Mouse (Mus musculus) forebrain, embryonic 15.5 days (tissue): ENCODE measurements around the gene Tor3a. TPM values are rescaled to one million over a fixed set of nuclear protein-coding genes. Genes with fewer than 3 reads are reported as not detected.

Source experiments
- ATAC-seq: fragments of 200-750 bp; cut with Nextera tagmentation; replicated peaks from 2 replicates; pipeline ENCODE4 v1.8.0; 2017; ENCODE audit warnings: mild to moderate bottlenecking, moderate TSS enrichment, moderate library complexity
- H3K27ac ChIP-seq: fragments of 300-500 bp; sonication (generic); replicated peaks from 2 replicates; pipeline ENCODE4 v1.5.1; 2015; ENCODE audit warnings: mild to moderate bottlenecking, inconsistent platforms
- H3K27me3 ChIP-seq: fragments of 300-500 bp; sonication (generic); 2 replicates; pipeline ENCODE4 v1.6.1; 2015; ENCODE audit warnings: inconsistent platforms
- H3K36me3 ChIP-seq: fragments of 300-500 bp; sonication (generic); 2 replicates; pipeline ENCODE4 v1.6.1; 2015; ENCODE audit warnings: mild to moderate bottlenecking, inconsistent platforms
- H3K4me1 ChIP-seq: fragments of 300-500 bp; sonication (generic); 2 replicates; pipeline ENCODE4 v1.6.1; 2015; ENCODE audit warnings: inconsistent platforms
- H3K4me2 ChIP-seq: fragments of 300-500 bp; sonication (generic); replicated peaks from 2 replicates; pipeline ENCODE4 v1.6.1; 2015; ENCODE audit warnings: mild to moderate bottlenecking, inconsistent platforms
- H3K4me3 ChIP-seq: fragments of 300-500 bp; sonication (generic); 2 replicates; pipeline ENCODE4 v1.5.1; 2015; ENCODE audit warnings: mild to moderate bottlenecking, inconsistent platforms
- H3K9ac ChIP-seq: fragments of 300-500 bp; sonication (generic); replicated peaks from 2 replicates; pipeline ENCODE4 v1.6.1; 2015; ENCODE audit warnings: mild to moderate bottlenecking, inconsistent platforms
- H3K9me3 ChIP-seq: fragments of 300-500 bp; sonication (generic); 2 replicates; pipeline ENCODE4 v1.6.1; 2016; ENCODE audit warnings: inconsistent platforms
- WGBS: fragments of 180-500 bp; shearing (Covaris S2); methylation state at CpG from one replicate; pipeline ENCODE4 v1.1.7; 2015; ENCODE audit warnings: mixed read lengths; 5-methylcytosine and 5-hydroxymethylcytosine counted together
- polyA plus RNA-seq: library from polyadenylated mRNA; unstranded; fragments of >200 nt; fragmentation: Nextera tagmentation; extraction: Ambion mirVana; gene quantifications from 2 replicates; pipeline ENCODE4 v1.2.1, GENCODE M21; 2015

Gene Tor3a
- polyA plus RNA-seq, 1 experiment from 2014 or later = 4.0 TPM

GRCm38 (mm10) chr1:156644780-156645523 is 29.2 kb downstream of the Tor3a start:
- H3K9ac ChIP-seq = no peak overlapping the region
- peaks cover 20% of the 10 kb centered on the region for H3K36me3 ChIP-seq
- no peaks in the 10 kb centered on the region for H3K27me3 ChIP-seq
- H3K4me1 ChIP-seq = peaks cover 25% of the 10 kb centered on the region
- H3K4me3 ChIP-seq = no peak overlapping the region
- WGBS = 51% methylated on average over 13 of the region's 13 CpGs
- H3K9me3 ChIP-seq = no peaks in the 10 kb centered on the region
- 0 out of 2 replicates have a peak, but pooled peaks have one; percentile 57 for ATAC-seq
- H3K4me2 ChIP-seq = no peak overlapping the region
- peak overlapping the region; percentile 52; the same call in 1 of the 2 replicates for H3K27ac ChIP-seq

GRCm38 (mm10) chr1:156644061-156644460 is 30.1 kb downstream of the Tor3a start:
- Histone ChIP-seq H3K9ac (no peak overlapping the region), H3K4me2 (no peak overlapping the region), H3K9me3 (no peaks in the 10 kb centered on the region), H3K36me3 (peaks cover 20% of the 10 kb centered on the region), H3K27ac (no peak overlapping the region), H3K27me3 (no peaks in the 10 kb centered on the region), H3K4me1 (peaks cover 25% of the 10 kb centered on the region), H3K4me3 (no peak overlapping the region)
- no peak for ATAC-seq
- 33% methylated on average over 10 of the region's 10 CpGs for WGBS

GRCm38 (mm10) chr1:156642813-156643212 is 31.3 kb downstream of the Tor3a start:
- Histone ChIP-seq H3K4me3 (no peak overlapping the region), H3K4me2 (no peak overlapping the region), H3K9ac (no peak overlapping the region), H3K27ac (no peak overlapping the region), H3K4me1 (peaks cover 25% of the 10 kb centered on the region), H3K27me3 (no peaks in the 10 kb centered on the region), H3K9me3 (no peaks in the 10 kb centered on the region), H3K36me3 (peaks cover 24% of the 10 kb centered on the region)
- WGBS = 59% methylated on average over 12 of the region's 12 CpGs
- ATAC-seq = no peak

GRCm38 (mm10) chr1:156641808-156642207 is 32.3 kb downstream of the Tor3a start:
- Histone ChIP-seq H3K4me2 (no peak overlapping the region), H3K4me3 (no peak overlapping the region), H3K4me1 (peaks cover 25% of the 10 kb centered on the region), H3K27me3 (no peaks in the 10 kb centered on the region), H3K9me3 (no peaks in the 10 kb centered on the region), H3K9ac (no peak overlapping the region), H3K36me3 (peaks cover 30% of the 10 kb centered on the region), H3K27ac (no peak overlapping the region)
- no peak for ATAC-seq
- WGBS = 92% methylated on average over 10 of the region's 10 CpGs

- peak overlapping the region; percentile 54; the same call in 1 of the 2 replicates for H3K27ac ChIP-seq
- H3K9ac ChIP-seq = no peak overlapping the region
- H3K27me3 ChIP-seq = no peaks in the 10 kb centered on the region
- peaks cover 19% of the 10 kb centered on the region for H3K4me1 ChIP-seq
- no peak overlapping the region for H3K4me2 ChIP-seq
- H3K9me3 ChIP-seq = no peaks in the 10 kb centered on the region
- peak; percentile 55; the same call in 1 of the 2 replicates for ATAC-seq
- no peak overlapping the region for H3K4me3 ChIP-seq
- peaks cover 32% of the 10 kb centered on the region for H3K36me3 ChIP-seq
- 45% methylated on average over 4 of the region's 4 CpGs for WGBS
Observed at GRCm38 (mm10) chr1:156640577-156640976, 33.6 kb downstream of the Tor3a start.

GRCm38 (mm10) chr1:156639455-156639854 is 34.7 kb downstream of the Tor3a start:
- Histone ChIP-seq H3K9me3 (no peaks in the 10 kb centered on the region), H3K4me1 (peaks cover 9% of the 10 kb centered on the region), H3K4me2 (no peak overlapping the region), H3K9ac (no peak overlapping the region), H3K4me3 (no peak overlapping the region), H3K36me3 (peaks cover 34% of the 10 kb centered on the region), H3K27ac (no peak overlapping the region), H3K27me3 (no peaks in the 10 kb centered on the region)
- no peak for ATAC-seq
- 89% methylated on average over 5 of the region's 5 CpGs for WGBS

- Histone ChIP-seq H3K27me3 (no peaks in the 10 kb centered on the region), H3K36me3 (peaks cover 38% of the 10 kb centered on the region), H3K9ac (no peak overlapping the region), H3K9me3 (no peaks in the 10 kb centered on the region), H3K4me1 (no peaks in the 10 kb centered on the region), H3K4me2 (no peak overlapping the region), H3K27ac (no peak overlapping the region), H3K4me3 (no peak overlapping the region)
- ATAC-seq = peak; percentile 61; the same call in 1 of the 2 replicates
- WGBS = 67% methylated on average over 2 of the region's 2 CpGs
Observed at GRCm38 (mm10) chr1:156635148-156635547, 39.0 kb downstream of the Tor3a start.

- peaks cover 43% of the 10 kb centered on the region for H3K36me3 ChIP-seq
- no peak overlapping the region for H3K4me2 ChIP-seq
- no peaks in the 10 kb centered on the region for H3K27me3 ChIP-seq
- WGBS = 76% methylated on average over 10 of the region's 10 CpGs
- H3K4me3 ChIP-seq = no peak overlapping the region
- H3K9ac ChIP-seq = no peak overlapping the region
- ATAC-seq = peak; percentile 60
- H3K27ac ChIP-seq = no peak overlapping the region
- no peaks in the 10 kb centered on the region for H3K4me1 ChIP-seq
- H3K9me3 ChIP-seq = no peaks in the 10 kb centered on the region
Observed at GRCm38 (mm10) chr1:156633095-156633494, 41.1 kb downstream of the Tor3a start.

GRCm38 (mm10) chr1:156630965-156631364 is 43.2 kb downstream of the Tor3a start:
- H3K4me2 ChIP-seq = no peak overlapping the region
- H3K4me1 ChIP-seq = no peaks in the 10 kb centered on the region
- H3K27ac ChIP-seq = no peak overlapping the region
- ATAC-seq = no peak
- no peak overlapping the region for H3K4me3 ChIP-seq
- peaks cover 34% of the 10 kb centered on the region for H3K36me3 ChIP-seq
- H3K9me3 ChIP-seq = no peaks in the 10 kb centered on the region
- no peaks in the 10 kb centered on the region for H3K27me3 ChIP-seq
- H3K9ac ChIP-seq = no peak overlapping the region

- no peak overlapping the region for H3K27ac ChIP-seq
- ATAC-seq = no peak
- H3K36me3 ChIP-seq = peaks cover 36% of the 10 kb centered on the region
- H3K4me2 ChIP-seq = no peak overlapping the region
- 93% methylated on average over 8 of the region's 8 CpGs for WGBS
- H3K9me3 ChIP-seq = no peaks in the 10 kb centered on the region
- no peak overlapping the region for H3K4me3 ChIP-seq
- H3K9ac ChIP-seq = no peak overlapping the region
- no peaks in the 10 kb centered on the region for H3K4me1 ChIP-seq
- H3K27me3 ChIP-seq = no peaks in the 10 kb centered on the region
Observed at GRCm38 (mm10) chr1:156629984-156630383, 44.2 kb downstream of the Tor3a start.

GRCm38 (mm10) chr1:156626729-156627128 is 47.4 kb downstream of the Tor3a start:
- Histone ChIP-seq H3K27ac (no peak overlapping the region), H3K9ac (no peak overlapping the region), H3K9me3 (no peaks in the 10 kb centered on the region), H3K27me3 (no peaks in the 10 kb centered on the region), H3K4me1 (no peaks in the 10 kb centered on the region), H3K36me3 (peaks cover 22% of the 10 kb centered on the region), H3K4me2 (no peak overlapping the region), H3K4me3 (no peak overlapping the region)
- no peak for ATAC-seq
- WGBS = 87% methylated on average over 4 of the region's 4 CpGs

GRCm38 (mm10) chr1:156624231-156624630 is 49.9 kb downstream of the Tor3a start:
- no peak for ATAC-seq
- H3K4me3 ChIP-seq = no peak overlapping the region
- H3K36me3 ChIP-seq = peaks cover 5% of the 10 kb centered on the region; the same call in 1 of the 2 replicates
- H3K27ac ChIP-seq = no peak overlapping the region
- H3K4me1 ChIP-seq = no peaks in the 10 kb centered on the region
- H3K27me3 ChIP-seq = no peaks in the 10 kb centered on the region
- no peak overlapping the region for H3K9ac ChIP-seq
- H3K4me2 ChIP-seq = no peak overlapping the region
- 76% methylated on average over 1 of the region's 1 CpGs for WGBS
- no peaks in the 10 kb centered on the region for H3K9me3 ChIP-seq

- H3K9me3 ChIP-seq = no peaks in the 10 kb centered on the region
- H3K27ac ChIP-seq = no peak overlapping the region
- peaks cover 5% of the 10 kb centered on the region; the same call in 1 of the 2 replicates for H3K36me3 ChIP-seq
- 86% methylated on average over 3 of the region's 3 CpGs for WGBS
- H3K4me2 ChIP-seq = no peak overlapping the region
- no peak overlapping the region for H3K4me3 ChIP-seq
- peaks cover 11% of the 10 kb centered on the region for H3K4me1 ChIP-seq
- H3K27me3 ChIP-seq = no peaks in the 10 kb centered on the region
- H3K9ac ChIP-seq = no peak overlapping the region
- no peak for ATAC-seq
Observed at GRCm38 (mm10) chr1:156620951-156621350, 53.2 kb downstream of the Tor3a start.
